Mouse (Mus musculus): ENCODE results near the gene Il10. TPM values are rescaled to one million over a fixed set of nuclear protein-coding genes. Genes with fewer than 3 reads are reported as not detected.

The Il10 gene
- total RNA-seq, 2 experiments from 2014 or later, result not detected

DNA sequence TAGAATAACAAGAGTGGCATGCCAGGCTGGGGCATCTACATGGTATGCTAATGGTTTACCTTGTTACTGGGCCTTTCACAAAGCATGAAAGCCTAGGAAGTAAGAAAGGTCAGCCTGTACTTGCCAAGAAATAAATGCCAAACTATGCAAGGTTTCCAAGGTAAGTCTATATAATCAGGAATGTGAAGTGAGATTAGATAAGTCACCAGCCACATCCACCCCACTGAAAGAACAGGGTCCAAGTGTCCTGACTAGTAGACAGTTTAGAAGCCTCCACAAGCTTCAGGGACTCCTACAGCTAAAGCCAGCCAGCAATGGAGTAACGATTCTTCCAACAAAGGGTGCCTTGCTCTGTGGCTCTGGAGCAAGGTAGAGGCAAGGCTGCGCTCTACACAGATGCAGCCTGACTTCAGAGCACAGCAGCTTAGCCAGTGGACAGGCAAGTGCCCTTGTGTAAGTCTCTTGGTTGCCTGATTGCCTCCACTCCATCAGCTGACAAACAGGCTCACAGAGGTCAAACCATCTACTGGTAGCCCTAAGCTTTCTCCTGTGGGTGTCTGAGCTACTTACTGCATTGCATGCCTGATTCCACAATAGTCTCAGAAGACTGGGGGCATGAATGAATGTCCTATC is 26.2 kb downstream of the Il10 start:
- ATAC-seq (replicated peaks; ENCODE audit: low FRiP score, poor library complexity, severe bottlenecking), result no peak

DNA sequence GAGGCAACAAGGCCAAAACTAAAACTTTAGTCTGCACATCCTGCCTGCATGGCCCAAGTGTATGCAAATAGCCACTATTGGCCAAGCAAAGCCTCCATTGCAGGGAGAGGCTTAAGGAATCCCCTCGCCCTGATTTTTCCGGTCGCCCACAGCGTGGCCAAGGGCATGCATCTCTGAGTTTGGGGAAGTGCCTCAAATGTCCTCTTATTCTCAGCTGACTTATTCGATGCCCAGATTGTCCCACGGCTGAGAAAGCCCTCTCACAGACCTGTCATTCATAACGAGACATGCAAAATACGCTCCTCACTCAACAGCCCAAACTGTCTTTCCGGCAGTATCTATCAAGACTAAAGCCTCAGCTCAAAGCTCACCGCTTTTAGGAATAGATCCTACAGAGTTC is 27.0 kb downstream of the Il10 start:
- ATAC-seq (replicated peaks; ENCODE audit: low FRiP score, poor library complexity, severe bottlenecking), result no peak

DNA sequence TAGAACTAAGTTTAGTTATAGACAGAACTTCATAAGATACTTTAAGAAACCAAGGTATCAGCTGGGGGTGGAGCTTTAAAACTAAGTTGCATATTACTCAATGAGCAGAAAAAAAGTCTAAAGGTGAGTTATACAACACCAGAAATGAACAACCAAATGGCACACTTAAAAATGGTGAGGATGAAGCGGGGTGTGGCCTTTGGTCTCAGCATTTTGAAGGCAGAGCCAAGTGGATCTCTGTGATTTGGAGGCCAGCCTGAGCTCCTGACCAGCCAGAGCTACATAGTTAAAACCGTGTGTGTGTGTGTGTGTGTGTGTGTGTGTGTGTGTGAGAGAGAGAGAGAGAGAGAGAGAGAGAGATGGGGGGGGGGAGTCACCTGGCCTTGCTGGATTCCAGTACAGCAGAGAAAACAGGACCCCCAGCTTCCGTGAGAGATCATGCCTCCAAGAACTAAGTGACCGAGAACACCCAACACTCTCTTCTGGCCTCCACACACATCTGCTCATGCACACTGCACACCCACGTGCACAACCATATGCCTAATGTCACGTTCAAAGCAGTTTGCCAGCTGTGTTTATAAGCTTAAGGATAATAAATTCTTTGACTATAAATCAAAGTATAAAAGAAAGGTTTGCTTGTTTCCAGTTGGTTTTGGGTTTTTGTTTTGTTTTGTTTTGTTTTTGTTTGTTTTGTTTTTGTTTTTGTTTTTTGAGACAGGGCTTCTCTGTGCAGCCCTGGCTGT is 28.6 kb downstream of the Il10 start:
- ATAC-seq (replicated peaks; ENCODE audit: low FRiP score, poor library complexity, severe bottlenecking), result no peak

DNA sequence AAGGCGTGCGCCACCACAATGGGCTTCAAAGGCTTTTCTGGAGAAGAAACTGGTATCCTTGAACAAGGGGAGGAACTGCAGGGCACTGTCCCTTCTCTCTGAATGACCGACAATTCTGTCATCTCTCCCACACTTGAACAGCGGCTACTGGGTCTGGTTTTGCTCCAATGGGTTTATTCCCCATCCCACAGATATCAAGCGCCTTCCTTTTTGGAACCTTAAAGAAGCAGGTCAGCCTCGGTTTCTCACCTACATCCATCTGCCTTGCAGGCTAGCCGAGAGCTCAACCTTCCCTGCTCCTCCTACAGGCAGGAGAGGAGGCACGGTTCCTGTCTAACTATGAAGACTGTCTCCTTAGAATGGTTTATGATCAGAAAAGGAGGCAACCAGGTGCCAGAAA is 29.3 kb downstream of the Il10 start:
- no peak for ATAC-seq (replicated peaks; ENCODE audit: low FRiP score, poor library complexity, severe bottlenecking)

DNA sequence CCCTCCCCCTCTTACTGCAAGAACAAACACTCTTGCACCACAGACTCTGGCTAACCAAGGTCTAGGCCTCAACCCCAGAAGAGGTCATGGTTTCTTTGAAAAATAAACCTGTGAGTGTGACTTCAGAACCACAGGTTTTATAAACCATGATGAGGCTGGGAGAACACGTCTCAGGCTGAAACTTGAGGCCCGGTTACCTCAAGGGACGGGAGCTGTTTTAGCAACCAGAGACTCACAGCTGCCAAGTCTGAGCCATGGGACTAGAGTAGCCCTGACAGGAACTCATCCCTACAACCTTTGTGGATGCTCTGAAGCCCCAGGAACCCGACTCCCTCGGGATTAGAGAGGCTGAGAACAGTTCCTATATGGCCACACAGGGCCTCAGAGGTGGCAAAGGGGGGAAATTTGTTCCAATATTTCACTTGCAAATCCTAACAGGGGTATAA is 29.7 kb downstream of the Il10 start:
- ATAC-seq (replicated peaks; ENCODE audit: low FRiP score, poor library complexity, severe bottlenecking), result no peak

DNA sequence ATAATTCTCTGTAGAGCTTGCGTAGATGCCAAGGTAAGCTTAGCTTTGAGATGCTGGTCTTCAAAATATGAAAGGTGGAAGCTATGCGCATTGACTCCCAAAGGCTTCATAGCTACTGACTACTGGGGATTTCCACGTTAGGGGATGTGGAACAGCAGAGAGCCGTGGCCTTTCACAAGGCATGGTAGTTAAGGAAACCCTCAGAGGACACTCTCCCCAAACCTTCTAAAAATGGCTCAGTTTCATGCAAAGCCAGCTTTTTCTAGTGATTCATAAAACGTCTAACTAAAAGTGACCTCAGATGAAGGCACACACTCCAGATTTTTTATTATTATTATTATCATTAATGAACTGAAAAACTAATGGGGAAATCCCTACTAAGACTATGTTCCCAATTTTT is 30.4 kb downstream of the Il10 start:
- no peak for ATAC-seq (replicated peaks; ENCODE audit: low FRiP score, poor library complexity, severe bottlenecking)

DNA sequence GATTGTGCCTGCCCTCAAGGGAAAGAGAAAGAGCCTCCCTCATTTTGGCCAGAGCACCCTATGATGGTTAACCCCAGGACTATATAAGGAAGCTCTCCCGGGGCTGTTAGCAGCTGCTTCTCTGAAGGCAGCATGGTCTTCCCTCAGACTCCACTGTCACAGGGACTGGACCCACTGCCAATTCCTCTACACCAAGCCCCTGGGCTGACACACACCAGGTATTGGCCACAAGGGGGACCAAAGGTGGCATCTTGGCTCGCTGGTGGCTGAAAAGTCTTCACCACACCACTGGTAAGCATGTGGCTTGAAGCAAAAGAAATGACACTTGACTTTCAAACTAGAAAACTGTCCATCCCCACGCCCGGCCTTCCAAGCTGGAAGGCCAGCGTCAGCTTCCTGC is 31.0 kb downstream of the Il10 start:
- ATAC-seq (replicated peaks; ENCODE audit: low FRiP score, poor library complexity, severe bottlenecking), result no peak

DNA sequence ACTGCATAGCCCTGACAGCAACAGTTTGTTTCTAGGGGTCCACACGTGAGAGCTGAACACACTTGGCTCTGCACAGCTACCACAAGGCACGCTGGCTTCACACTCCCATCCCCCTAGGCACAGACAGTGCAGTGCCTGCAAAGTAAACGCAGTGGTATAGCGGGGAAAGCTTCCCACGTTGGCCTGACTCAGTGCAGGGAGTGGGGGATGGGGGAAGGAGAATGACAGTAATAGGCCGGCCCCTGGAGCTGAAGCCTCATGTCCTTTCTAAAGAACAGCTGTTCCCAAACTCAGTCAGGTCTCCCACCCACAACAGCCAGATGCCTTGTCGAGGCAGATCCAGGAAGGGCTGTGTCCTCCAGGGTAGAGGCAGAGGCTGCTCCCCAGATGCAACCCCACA is 31.4 kb downstream of the Il10 start:
- ATAC-seq (replicated peaks; ENCODE audit: low FRiP score, poor library complexity, severe bottlenecking), result no peak

DNA sequence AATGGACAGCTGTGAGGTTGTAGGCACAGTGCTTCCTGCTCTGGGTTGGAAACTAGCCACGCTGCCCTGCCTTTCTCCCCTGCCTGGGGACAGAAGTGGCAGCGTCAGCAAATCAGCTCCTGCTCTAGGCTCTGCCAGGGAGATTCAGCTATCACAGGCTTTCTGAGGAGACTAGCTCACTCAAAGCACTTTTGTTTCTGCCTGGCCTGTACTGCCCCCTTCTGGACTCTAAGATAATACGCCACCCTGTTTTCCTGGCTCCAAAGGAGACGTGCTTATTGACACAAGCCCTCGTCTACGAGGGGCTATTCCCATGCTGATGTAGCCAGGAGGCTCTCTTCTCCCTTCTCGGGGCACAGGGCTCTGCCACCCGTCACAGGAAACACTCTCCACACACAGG is 33.6 kb downstream of the Il10 start:
- no peak for ATAC-seq (replicated peaks; ENCODE audit: low FRiP score, poor library complexity, severe bottlenecking)

DNA sequence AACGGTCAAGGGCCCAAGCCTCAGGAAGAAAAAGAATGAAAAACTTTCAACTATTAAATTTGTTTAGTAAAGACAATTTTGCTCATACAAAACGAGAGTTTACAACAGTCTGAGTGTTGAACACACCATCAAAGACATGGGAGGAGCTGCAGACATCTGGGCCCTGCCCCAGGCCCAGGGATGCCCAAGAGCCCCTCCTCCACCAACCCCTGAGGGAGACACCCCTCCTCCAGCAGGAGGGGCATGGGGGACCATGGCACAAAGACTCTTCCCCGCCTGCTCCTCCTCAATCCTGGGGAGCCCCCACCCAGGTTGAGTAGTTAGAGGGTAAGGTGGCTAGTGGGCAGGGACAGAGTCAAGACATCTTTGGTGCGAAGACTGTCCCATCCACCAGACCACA is 34.0 kb downstream of the Il10 start:
- no peak for ATAC-seq (replicated peaks; ENCODE audit: low FRiP score, poor library complexity, severe bottlenecking)

DNA sequence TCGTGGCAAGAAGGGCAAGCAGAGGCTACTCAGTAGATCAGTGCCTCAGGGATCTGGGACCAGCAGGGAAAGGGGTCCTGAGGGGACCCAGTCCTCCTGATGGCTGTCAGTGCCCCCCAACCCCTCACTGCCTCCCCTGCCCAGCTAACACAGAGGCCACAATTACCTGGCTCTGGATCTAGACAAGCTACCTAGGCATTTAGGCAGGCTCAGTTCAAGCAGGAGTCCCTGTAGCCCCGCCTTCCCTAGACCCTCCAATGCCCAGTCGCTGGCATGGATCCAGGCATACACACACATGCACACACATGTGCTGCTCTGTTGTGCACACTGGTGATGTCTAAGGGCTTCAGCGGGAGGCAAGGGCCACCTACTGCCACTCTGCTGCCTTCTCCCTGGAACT is 34.6 kb downstream of the Il10 start:
- no peak for ATAC-seq (replicated peaks; ENCODE audit: low FRiP score, poor library complexity, severe bottlenecking)

DNA sequence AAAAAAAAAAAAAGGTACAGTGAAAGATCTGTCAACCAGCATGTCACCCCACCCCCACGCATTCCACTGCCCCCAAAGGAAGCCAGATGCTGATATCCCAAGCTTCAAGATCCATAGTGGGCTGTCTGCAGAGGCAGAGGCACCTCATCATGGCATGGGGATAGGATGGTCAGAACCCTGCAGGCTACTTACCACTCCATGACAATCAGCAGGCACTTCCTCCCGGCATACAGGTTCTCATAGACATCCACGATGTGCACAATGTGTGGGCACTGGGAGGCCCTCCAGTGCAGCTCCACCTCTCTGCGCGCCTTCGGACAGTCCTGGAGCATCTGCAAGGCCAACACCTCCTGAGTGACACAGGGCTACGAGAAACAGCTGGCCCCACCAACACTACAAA is 38.8 kb downstream of the Il10 start:
- no peak for ATAC-seq (replicated peaks; ENCODE audit: low FRiP score, poor library complexity, severe bottlenecking)

DNA sequence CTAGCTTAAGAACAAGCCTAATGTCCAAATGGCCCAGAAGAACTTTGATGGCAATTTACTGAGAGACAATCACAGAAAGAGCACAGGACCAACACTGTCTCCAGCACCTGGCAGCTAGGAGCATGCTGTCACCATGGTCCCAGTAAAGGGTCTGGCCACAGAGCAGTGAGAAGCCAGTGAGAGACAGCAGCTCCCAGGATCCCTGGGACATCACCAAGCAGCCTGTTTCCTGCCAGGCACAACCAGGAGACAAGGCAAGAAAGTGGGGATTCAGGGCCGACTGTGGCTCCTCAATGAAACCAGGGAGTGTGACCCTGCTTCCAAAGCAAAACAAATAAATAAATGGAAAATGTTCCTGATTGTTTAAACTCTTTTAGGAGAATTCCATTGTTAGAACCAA is 39.8 kb downstream of the Il10 start:
- no peak for ATAC-seq (replicated peaks; ENCODE audit: low FRiP score, poor library complexity, severe bottlenecking)

DNA sequence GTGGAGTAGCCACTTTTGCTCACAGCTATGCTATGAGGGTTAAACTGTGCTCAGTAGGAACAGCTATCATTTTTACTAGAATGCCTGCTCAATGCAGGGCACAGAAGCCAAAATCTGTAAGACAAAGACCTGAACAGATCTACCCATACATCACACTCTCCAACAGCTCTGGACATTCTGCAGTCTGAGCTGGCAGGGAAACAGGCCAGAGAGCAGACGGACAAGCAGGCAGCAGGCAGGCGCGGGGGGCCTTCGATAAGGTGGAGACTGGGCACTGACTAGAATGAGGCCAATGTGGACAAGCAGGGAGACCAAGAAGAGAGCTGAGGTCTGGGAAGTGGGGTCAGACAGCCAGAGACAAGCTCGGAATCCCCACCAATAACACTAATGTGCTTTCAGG is 40.2 kb downstream of the Il10 start:
- ATAC-seq (replicated peaks; ENCODE audit: low FRiP score, poor library complexity, severe bottlenecking), result no peak

DNA sequence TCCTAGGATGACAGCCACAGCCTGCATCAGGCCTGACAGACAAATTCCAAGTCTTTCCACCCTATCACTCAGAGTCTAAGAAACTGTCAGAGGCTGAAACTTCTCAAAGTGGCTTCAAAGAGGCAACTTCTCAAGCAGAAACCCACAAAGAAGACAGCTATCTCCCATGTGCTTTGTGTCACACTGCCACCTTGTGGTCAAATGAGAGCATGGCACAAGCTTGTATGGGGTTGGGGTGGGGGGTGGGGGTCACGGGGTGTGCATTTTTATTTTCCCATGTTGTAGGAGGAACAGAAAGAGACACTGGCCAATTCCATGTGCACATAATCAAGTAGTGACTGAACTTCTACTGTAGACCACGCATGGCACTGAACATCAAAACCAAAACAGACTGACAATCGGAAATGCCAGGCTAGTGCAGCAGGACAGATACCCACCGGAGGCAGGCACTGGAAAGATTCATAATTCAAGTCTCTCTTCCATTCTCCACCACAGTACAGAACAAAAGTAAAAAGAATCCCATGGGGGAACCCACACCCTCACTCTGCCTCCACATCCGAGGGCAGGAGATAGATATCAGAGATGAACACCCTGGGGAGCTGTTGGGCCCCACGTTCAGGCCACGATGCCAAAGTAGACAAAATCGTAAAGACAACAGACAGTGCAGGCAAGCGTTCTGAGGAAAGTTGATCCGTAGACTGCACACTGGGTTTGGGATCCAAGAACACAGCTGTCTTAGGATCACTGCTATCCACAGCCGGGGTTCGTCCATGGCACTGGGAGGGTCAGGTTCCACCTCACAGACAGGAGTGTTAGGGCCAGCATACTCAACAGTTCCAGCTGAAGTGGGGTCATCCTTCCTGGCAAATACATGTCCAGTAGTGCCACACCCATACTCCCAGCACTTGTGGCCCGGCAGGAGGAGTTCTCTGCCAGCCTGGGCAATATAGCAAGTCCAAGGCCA is 40.9 kb downstream of the Il10 start:
- ATAC-seq (replicated peaks; ENCODE audit: low FRiP score, poor library complexity, severe bottlenecking), result no peak

DNA sequence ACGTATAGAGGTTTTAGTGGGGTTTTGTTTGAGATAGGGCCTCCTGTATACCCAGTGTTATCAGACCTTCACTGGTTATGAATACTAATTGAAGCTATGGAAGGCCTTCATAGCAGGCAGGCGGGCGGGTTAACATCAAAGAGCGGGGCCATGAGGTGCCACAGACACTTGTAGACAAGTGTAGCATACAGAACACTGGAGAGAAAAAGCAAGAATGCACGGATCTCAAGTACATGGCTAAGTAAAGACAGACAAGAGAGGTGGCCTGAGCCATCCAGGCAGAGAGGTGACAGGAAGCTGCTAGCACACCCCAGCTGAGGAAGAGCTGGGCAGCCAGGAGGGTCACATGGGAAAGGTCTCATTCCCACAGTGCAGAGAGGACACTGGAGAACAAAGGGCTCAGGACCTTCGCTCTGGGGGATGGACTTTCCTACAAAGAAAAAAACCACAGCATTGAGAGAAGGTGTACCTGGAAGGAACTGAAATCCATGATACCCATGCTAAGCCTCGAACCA is 42.2 kb downstream of the Il10 start:
- ATAC-seq (replicated peaks; ENCODE audit: low FRiP score, poor library complexity, severe bottlenecking), result no peak

DNA sequence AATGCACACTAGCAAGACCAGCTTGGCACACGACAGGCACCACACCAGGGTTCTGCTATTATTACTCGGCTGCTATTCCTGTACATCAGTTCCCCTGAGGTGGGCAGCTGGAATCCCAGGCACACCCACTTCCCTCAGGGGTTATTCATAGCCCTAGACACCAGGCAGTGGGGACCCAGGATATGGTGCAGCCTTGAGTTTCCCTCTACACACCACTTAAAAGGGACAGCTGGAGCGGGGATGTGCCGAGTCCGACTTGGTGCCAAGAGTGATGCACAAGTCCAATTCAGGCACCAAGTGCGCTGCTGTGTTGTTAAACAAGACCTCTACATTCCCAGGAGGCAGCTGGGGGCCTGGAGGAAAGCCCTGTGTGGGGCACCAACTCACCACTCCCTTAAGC is 43.2 kb downstream of the Il10 start:
- no peak for ATAC-seq (replicated peaks; ENCODE audit: low FRiP score, poor library complexity, severe bottlenecking)

DNA sequence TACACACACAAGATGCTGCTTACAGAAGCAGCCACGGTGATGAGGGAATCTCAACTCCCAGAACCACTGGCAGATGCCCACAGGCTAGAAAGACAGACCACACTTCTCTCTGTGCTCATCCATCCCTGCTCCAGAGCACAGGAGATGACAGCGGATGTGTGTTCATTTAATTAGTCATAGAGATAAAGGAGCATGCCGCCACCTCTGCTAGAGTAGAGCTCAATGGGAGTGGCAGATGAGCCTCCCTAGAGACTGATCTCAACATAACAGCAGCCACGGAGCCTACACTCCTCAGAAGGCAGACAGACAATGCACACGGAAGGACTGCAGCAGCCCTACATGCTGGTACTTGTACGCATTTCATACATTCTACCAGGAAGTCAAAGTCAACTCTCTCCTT is 44.6 kb downstream of the Il10 start:
- ATAC-seq (replicated peaks; ENCODE audit: low FRiP score, poor library complexity, severe bottlenecking), result no peak

DNA sequence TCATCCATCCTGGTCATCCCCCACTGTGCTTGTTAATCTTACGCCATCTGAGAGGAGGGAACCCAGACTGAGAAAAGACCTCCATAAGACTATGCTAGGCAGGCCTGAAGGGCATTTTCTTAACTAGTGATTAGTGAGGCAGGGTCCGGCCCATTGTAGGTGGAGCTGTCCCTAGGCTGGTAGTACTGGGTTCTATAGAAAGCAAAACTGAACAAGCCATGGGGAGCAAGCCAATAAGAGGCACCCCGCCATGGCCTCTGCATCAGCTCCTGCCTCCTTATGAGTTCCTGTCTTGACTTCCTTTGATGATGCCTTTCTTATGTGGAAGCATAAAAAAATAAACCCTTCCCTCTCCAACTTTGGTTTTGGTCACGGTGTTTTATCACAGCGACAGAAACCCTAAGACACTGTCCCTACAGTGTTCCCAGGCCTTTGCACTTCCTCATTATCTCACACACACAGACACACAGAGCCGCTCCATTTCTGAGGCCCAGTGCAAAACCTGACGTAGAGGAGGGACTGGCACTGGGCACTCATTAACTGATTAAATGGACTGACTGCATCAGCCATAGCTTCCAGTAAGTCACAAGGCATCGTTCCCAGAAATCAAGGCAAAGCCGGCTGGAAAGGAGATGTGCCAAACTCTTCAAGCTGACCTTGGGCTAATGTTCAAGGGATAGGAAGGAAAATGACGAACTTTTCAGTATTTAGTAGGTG is 48.5 kb downstream of the Il10 start:
- peak; percentile 60; the same call in 1 of the 2 replicates for ATAC-seq (replicated peaks; ENCODE audit: low FRiP score, poor library complexity, severe bottlenecking)

DNA sequence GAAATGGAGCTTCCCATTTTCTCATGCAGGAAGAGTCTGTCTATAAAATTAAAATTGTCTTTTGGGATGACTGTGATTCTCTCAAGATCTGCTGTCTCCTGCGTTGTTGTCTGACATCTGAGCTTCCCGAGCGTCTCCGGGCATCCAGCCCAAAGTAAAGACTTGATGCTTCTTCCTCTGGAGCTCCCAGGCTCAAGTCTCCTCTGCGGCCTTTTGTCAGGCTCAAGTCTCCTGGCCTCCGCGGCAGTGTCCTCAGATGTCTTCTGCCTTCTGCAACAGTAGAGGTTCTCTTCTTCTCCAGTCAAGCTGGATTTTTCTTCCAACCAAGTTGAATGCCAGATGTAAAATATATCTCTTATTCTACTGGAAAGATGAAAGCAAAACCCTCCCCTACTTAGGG is 49.4 kb downstream of the Il10 start:
- no peak for ATAC-seq (replicated peaks; ENCODE audit: low FRiP score, poor library complexity, severe bottlenecking)

Measured in erythroblast, adult 5-6 weeks (primary cell).